ENCODE assay signal across 10 mouse cellular contexts in genomic region chr9:122084175-122084574, GRCm38 (mm10). TPM values are rescaled to one million over a fixed set of nuclear protein-coding genes. Genes with fewer than 3 reads are reported as not detected.
A peak's percentile ranks its signal among the peaks of the same experiment; 100 is the strongest.
DNase-seq lines count a peak whose midpoint lies in the region; ATAC-seq lines count a peak whose summit lies in the region.
"Had no signal": no experiment of that assay in that cellular context is flagged by ENCODE, and none has a peak within 500 bp of the region (broad histone marks: within the 10 kb centered on the region; RNA-seq: fewer than 3 reads in every experiment).

No protein-coding gene starts in this region.

- no peak for DNase-seq in neural tube, embryonic 10.5 days (ENCODE audit: extremely low spot score, low spot score)
- DNase-seq in kidney, postnatal 36 days, result peak; percentile 76 to 90
- DNase-seq in natural killer cell, adult 2 months (ENCODE audit: low spot score in 2 of 2), result no peak
- no peak for DNase-seq in urinary bladder, postnatal 4 days (ENCODE audit: low spot score in 2 of 2)

- no peak overlapping the region for H3K9ac ChIP-seq in neural tube, embryonic 13.5 days
- no peak overlapping the region for H3K9ac ChIP-seq in heart, embryonic 13.5 days
- H3K9ac ChIP-seq in stomach, embryonic 16.5 days (ENCODE audit: low read length), result no peak overlapping the region
- H3K9ac ChIP-seq in forebrain, embryonic 12.5 days, result no peak overlapping the region
- H3K9ac ChIP-seq: neural tube, embryonic 12.5 days had no signal

- no peak for ATAC-seq in neural tube, embryonic 13.5 days (ENCODE audit: low read depth)
- no peak for ATAC-seq in heart, embryonic 13.5 days (ENCODE audit: extremely low read depth, insufficient number of reproducible peaks, low FRiP score, low TSS enrichment)
- ATAC-seq in stomach, embryonic 16.5 days (ENCODE audit: insufficient read depth, low FRiP score), result peak; percentile 17; the same call in 1 of the 2 replicates
- no peak for ATAC-seq in forebrain, embryonic 12.5 days (ENCODE audit: low FRiP score)
- ATAC-seq: Patski had no signal

- peak overlapping the region; percentile 56; the same call in 1 of the 2 replicates for H3K27ac ChIP-seq in neural tube, embryonic 13.5 days (replicated peaks)
- peak overlapping the region; percentile 80 for H3K27ac ChIP-seq in heart, embryonic 13.5 days (replicated peaks)
- H3K27ac ChIP-seq in stomach, embryonic 16.5 days (ENCODE audit: low read length), result peak overlapping the region; percentile 43
- H3K27ac ChIP-seq in forebrain, embryonic 12.5 days, result no peak overlapping the region
- H3K27ac ChIP-seq: neural tube, embryonic 12.5 days had no signal

- no peak overlapping the region for H3K4me2 ChIP-seq in neural tube, embryonic 13.5 days
- H3K4me2 ChIP-seq in heart, embryonic 13.5 days, result no peak overlapping the region
- H3K4me2 ChIP-seq in stomach, embryonic 16.5 days (ENCODE audit: low read depth, low read length), result no peak overlapping the region
- H3K4me2 ChIP-seq in forebrain, embryonic 12.5 days, result no peak overlapping the region
- H3K4me2 ChIP-seq: neural tube, embryonic 12.5 days had no signal

- H3K27me3 ChIP-seq in neural tube, embryonic 13.5 days, result no peaks in the 10 kb centered on the region
- no peaks in the 10 kb centered on the region for H3K27me3 ChIP-seq in heart, embryonic 13.5 days (replicated peaks)
- no peaks in the 10 kb centered on the region for H3K27me3 ChIP-seq in stomach, embryonic 16.5 days (ENCODE audit: control insufficient read depth, insufficient read depth, low read length)
- no peaks in the 10 kb centered on the region for H3K27me3 ChIP-seq in forebrain, embryonic 12.5 days
- H3K27me3 ChIP-seq: neural tube, embryonic 12.5 days; Patski had no signal

- no peaks in the 10 kb centered on the region for H3K9me3 ChIP-seq in neural tube, embryonic 13.5 days
- H3K9me3 ChIP-seq in heart, embryonic 13.5 days, result no peaks in the 10 kb centered on the region
- no peaks in the 10 kb centered on the region for H3K9me3 ChIP-seq in stomach, embryonic 16.5 days (replicated peaks; ENCODE audit: control insufficient read depth, low read length)
- H3K9me3 ChIP-seq in forebrain, embryonic 12.5 days, result no peaks in the 10 kb centered on the region
- H3K9me3 ChIP-seq: neural tube, embryonic 12.5 days had no signal

- WGBS in neural tube, embryonic 13.5 days, result 41% methylated on average over 4 of the region's 4 CpGs
- 20% methylated on average over 4 of the region's 4 CpGs for whole genome bisulfite sequencing in heart, embryonic 13.5 days
- WGBS in stomach, embryonic 16.5 days, result 6% methylated on average over 4 of the region's 4 CpGs
- 75% methylated on average over 4 of the region's 4 CpGs for WGBS in forebrain, embryonic 12.5 days

- 0 out of 2 replicates have a peak, but pooled peaks cover 3% of the 10 kb centered on the region for H3K4me1 ChIP-seq in neural tube, embryonic 13.5 days (replicated peaks)
- H3K4me1 ChIP-seq in heart, embryonic 13.5 days, result peaks cover 24% of the 10 kb centered on the region
- peaks cover 13% of the 10 kb centered on the region for H3K4me1 ChIP-seq in stomach, embryonic 16.5 days (ENCODE audit: control insufficient read depth, insufficient read depth, low read length)
- peaks cover 9% of the 10 kb centered on the region; the same call in 1 of the 2 replicates for H3K4me1 ChIP-seq in forebrain, embryonic 12.5 days
- H3K4me1 ChIP-seq: neural tube, embryonic 12.5 days had no signal

- H3K36me3 ChIP-seq in neural tube, embryonic 13.5 days, result no peaks in the 10 kb centered on the region
- H3K36me3 ChIP-seq in heart, embryonic 13.5 days, result no peaks in the 10 kb centered on the region
- no peaks in the 10 kb centered on the region for H3K36me3 ChIP-seq in stomach, embryonic 16.5 days (ENCODE audit: control insufficient read depth, insufficient read depth, low read length)
- no peaks in the 10 kb centered on the region for H3K36me3 ChIP-seq in forebrain, embryonic 12.5 days (replicated peaks)
- H3K36me3 ChIP-seq: neural tube, embryonic 12.5 days had no signal

- no peak overlapping the region for H3K4me3 ChIP-seq in neural tube, embryonic 13.5 days
- no peak overlapping the region for H3K4me3 ChIP-seq in heart, embryonic 13.5 days
- H3K4me3 ChIP-seq in stomach, embryonic 16.5 days (replicated peaks; ENCODE audit: low read length), result no peak overlapping the region
- H3K4me3 ChIP-seq in forebrain, embryonic 12.5 days (replicated peaks), result no peak overlapping the region
- H3K4me3 ChIP-seq: neural tube, embryonic 12.5 days had no signal

RNA-seq across cellular contexts. Expression of gene Snrk, which starts 32.9 kb away (rescaled TPM):
- 60.2 and 62.8 TPM in 2 replicates for polyA plus RNA-seq in neural tube, embryonic 13.5 days (2015; fragmentation: Nextera tagmentation; extraction: Ambion mirVana)
- polyA plus RNA-seq in heart, embryonic 13.5 days (2015; fragmentation: Nextera tagmentation; extraction: Ambion mirVana), result 38.0 and 39.4 TPM in 2 replicates
- polyA plus RNA-seq in stomach, embryonic 16.5 days (2015; fragmentation: Nextera tagmentation; extraction: Ambion mirVana), result 46.7 and 52.9 TPM in 2 replicates
- polyA plus RNA-seq in forebrain, embryonic 12.5 days (2016; fragmentation: Nextera tagmentation; extraction: Ambion mirVana), result 51.1 and 60.4 TPM in 2 replicates

Comparison
In these comparisons a context has a peak if more than half of its experiments do, and no peak if none do; other contexts are left out.
1. DNase-seq: peak in kidney, postnatal 36 days (2 of 2); none in neural tube, embryonic 10.5 days (single experiment), natural killer cell, adult 2 months (0 of 2) and urinary bladder, postnatal 4 days (0 of 2).